Mouse (Mus musculus): ENCODE measurements around the gene Aspscr1. TPM values are rescaled to one million over a fixed set of nuclear protein-coding genes. Genes with fewer than 3 reads are reported as not detected.

The Aspscr1 gene
- 109 and 123 TPM in 2 replicates for polyA plus RNA-seq (2015; fragmentation: Nextera tagmentation; extraction: Ambion mirVana)

DNA sequence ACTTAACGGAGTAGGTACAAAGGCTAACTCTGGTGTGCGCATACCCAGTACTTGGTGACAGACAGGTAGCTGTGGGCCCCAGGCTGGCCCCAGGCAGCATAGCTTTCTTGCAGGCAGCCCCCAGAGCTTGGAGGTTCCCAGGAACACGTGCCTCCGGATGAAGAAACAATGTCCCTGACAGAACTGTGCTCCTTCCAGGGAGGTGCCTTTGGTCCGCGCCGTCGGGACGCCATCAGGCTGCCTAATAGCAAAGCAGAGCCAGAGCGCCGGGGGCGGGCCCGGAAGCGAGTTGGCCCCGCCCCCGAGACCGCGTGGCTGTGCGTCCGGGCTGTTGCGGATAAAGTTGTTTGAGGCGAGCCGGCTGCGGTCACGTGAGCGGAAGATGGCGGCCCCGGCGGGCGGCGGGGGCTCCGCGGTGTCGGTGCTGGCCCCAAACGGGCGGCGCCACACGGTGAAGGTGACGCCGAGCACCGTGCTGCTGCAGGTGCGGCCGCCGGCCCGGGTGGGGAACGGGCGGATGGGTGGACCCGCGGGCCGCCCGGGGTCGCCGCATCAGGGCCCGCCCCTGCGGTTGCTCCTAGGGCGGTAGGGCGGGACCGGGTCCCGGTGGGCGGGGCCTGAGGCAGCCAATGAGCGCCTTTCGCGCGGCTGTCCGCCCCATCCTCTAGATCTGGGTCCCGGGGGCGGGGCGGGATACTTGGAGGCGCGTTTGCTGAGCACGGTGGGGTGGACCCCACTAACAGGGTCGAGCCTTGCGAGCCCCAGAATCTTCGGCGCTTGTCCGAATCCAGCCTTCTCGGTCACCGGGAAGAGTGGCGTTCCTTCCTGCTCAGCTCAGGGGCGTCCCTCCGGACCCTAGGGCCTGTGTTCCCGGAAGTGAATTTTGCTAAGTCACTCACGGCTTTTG lies at the start of gene Aspscr1:
Gene Aspscr1 (plus strand): TSS at position 287 of the 907 bp plus-strand sequence.
- Histone ChIP-seq H3K4me1 (peaks cover 13% of the 10 kb centered on the region), H3K27ac (peak within 1 kb of the TSS; percentile 91), H3K9ac (peak within 1 kb of the TSS; percentile 85), H3K4me2 (peak within 1 kb of the TSS; percentile 87), H3K27me3 (no peaks in the 10 kb centered on the region), H3K36me3 (peaks cover 18% of the 10 kb centered on the region), H3K4me3 (peak within 1 kb of the TSS; percentile 74), H3K9me3 (no peaks in the 10 kb centered on the region)
- WGBS: under 1% methylated on average over 79 of the region's 83 CpGs
- ATAC-seq (ENCODE audit: insufficient number of reproducible peaks, insufficient read depth, low FRiP score, low TSS enrichment, low read depth): peak; percentile 94

DNA sequence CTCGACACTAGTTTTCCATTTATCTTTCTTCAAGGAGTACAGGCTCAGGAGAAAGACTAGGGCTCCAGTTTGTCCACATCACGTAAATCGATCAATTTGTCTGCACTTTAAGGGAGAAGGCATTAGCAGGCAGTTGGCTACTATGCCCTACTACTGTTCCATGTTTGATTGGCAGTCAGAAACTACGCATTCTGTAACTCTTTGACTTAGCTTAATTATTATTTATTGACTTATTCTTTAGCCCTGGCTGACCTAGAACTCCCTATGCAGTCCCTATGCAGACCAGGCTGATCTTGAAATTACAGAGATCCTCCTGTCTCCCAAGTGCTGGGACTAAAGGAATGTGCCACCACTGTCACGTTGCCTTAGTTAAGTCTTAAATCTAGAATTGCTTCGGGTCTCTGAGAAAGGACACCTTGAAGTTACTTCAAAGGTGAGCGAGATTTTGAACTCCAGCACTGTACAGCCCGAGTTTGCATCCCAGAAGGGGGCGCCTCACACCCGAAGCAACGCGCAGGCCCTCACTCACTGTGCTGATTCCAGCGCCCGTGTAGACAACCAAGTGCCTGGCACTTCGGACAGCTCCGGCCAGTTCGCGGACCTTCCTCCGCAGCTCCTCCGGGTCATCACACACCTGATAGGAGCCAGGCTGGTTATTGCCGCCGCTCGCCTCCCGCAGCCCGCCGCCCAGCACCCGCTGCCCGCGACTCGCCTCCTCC lies 48.7 kb upstream of the Aspscr1 start:
- Histone ChIP-seq H3K36me3 (peaks cover 60% of the 10 kb centered on the region), H3K27ac (peak overlapping the region; percentile 71), H3K27me3 (no peaks in the 10 kb centered on the region), H3K9me3 (no peaks in the 10 kb centered on the region), H3K4me1 (peaks cover 17% of the 10 kb centered on the region), H3K4me3 (peak overlapping the region; percentile 99), H3K4me2 (peak overlapping the region; percentile 99), H3K9ac (peak overlapping the region; percentile 85)
- 12% methylated on average over 30 of the region's 30 CpGs for WGBS
- no peak for ATAC-seq (ENCODE audit: insufficient number of reproducible peaks, insufficient read depth, low FRiP score, low TSS enrichment, low read depth)

GRCm38 (mm10) chr11:120624680-120625111 lies 48.1 kb upstream of the Aspscr1 start:
- Histone ChIP-seq H3K9ac (peak overlapping the region; percentile 85), H3K36me3 (peaks cover 63% of the 10 kb centered on the region), H3K27me3 (no peaks in the 10 kb centered on the region), H3K4me2 (peak overlapping the region; percentile 99), H3K27ac (peak overlapping the region; percentile 71), H3K9me3 (no peaks in the 10 kb centered on the region), H3K4me3 (peak overlapping the region; percentile 99), H3K4me1 (peaks cover 19% of the 10 kb centered on the region)
- ATAC-seq (ENCODE audit: insufficient number of reproducible peaks, insufficient read depth, low FRiP score, low TSS enrichment, low read depth): peak; percentile 63; the same call in 1 of the 2 replicates
- WGBS: under 1% methylated on average over 53 of the region's 53 CpGs

- Histone ChIP-seq H3K4me3 (peak within 1 kb of the TSS; percentile 99), H3K9ac (peak within 1 kb of the TSS; percentile 85), H3K4me1 (peaks cover 25% of the 10 kb centered on the region), H3K36me3 (peaks cover 59% of the 10 kb centered on the region), H3K9me3 (no peaks in the 10 kb centered on the region), H3K27me3 (no peaks in the 10 kb centered on the region), H3K4me2 (peak within 1 kb of the TSS; percentile 99), H3K27ac (peak within 1 kb of the TSS; percentile 73)
- no peak for ATAC-seq (ENCODE audit: insufficient number of reproducible peaks, insufficient read depth, low FRiP score, low TSS enrichment, low read depth)
- WGBS: 11% methylated on average over 5 of the region's 5 CpGs
Measured at GRCm38 (mm10) chr11:120625152-120625775, 47.5 kb upstream of the Aspscr1 start, which contains the start of gene Sirt7. Gene Sirt7, minus strand, starts transcription at chr11:120625240.

DNA sequence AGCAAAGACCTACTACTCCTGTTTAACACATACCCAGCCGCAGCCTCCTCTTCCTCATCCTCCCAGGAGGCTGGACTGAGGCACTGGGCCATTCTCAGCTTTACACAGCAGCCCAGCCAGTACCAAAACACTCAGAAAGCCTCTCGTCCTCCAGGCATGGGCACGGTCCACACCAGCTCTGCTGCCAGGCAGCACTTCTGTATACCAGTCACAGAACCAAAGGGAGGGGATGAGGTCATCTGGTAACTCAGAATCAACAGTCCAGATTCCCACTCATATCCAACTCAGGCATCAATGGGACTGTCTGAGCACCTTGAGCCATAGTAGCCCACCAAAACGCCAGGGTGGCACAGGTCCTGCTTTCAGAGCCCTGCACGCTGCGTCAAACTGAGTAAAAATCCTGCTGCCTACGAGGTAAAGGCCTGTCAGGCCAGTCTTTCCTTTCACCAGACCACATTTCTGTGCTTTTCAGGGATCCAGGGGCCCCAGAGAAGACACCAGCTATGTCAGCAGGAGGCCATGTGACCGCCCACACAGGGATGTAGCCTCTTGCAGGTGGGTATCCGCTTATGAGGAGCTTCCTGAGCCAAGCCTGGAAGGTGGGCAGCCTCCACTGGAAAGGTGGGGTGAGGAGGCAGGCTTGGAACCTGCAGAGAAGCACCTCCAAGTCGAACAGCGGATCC lies 45.8 kb upstream of the Aspscr1 start:
- Histone ChIP-seq H3K27ac (no peak overlapping the region), H3K4me3 (no peak overlapping the region), H3K4me2 (no peak overlapping the region), H3K4me1 (peaks cover 41% of the 10 kb centered on the region), H3K9ac (no peak overlapping the region), H3K9me3 (no peaks in the 10 kb centered on the region), H3K27me3 (no peaks in the 10 kb centered on the region), H3K36me3 (peaks cover 42% of the 10 kb centered on the region)
- ATAC-seq (ENCODE audit: insufficient number of reproducible peaks, insufficient read depth, low FRiP score, low TSS enrichment, low read depth): no peak
- WGBS: 90% methylated on average over 11 of the region's 11 CpGs

DNA sequence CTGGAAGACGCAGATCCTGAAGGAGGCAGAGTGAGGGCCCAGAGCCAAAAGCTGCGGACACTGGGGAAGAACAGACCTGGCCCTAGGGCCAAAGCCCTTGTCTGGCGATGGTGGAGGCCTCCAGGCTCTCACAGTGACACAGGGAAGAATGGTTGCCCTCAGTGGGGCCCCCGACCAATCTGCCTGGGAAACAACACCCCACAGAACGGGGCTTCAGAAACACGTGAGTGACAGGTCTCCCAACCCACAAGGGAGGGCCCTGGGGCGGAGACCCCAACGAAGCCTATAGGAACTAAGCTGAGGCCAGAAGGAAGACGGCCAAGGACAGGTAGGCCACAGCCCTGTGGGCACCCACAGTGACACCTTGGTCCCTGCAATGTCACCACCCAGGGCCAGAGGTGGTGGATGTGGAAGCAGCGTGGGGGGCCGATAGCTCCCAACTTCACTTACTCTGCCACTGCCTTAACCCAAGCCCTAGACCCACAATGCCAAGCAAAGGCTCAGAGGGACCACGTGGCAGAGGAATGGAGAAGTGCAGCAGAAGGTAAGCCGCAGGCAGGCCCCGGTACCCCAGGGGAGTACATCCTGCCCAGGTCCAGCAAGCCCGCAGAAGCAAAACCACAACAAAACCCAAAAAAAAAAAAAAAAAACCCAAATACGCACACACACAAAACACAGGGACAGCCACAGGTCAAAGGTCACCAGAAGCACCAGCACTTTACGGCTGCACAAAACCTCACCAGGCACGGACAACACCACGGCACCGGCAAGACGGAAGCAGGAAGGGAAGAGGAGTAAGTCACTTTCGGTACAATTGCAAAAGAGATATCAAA lies 45.1 kb upstream of the Aspscr1 start:
- Histone ChIP-seq H3K9ac (no peak overlapping the region), H3K27me3 (no peaks in the 10 kb centered on the region), H3K4me2 (no peak overlapping the region), H3K4me1 (peaks cover 46% of the 10 kb centered on the region), H3K4me3 (no peak overlapping the region), H3K27ac (no peak overlapping the region), H3K36me3 (peaks cover 36% of the 10 kb centered on the region), H3K9me3 (no peaks in the 10 kb centered on the region)
- ATAC-seq (ENCODE audit: insufficient number of reproducible peaks, insufficient read depth, low FRiP score, low TSS enrichment, low read depth): no peak
- WGBS: 80% methylated on average over 22 of the region's 22 CpGs

GRCm38 (mm10) chr11:120628601-120629340 lies 44.0 kb upstream of the Aspscr1 start:
- Histone ChIP-seq H3K27ac (no peak overlapping the region), H3K36me3 (peaks cover 29% of the 10 kb centered on the region), H3K4me1 (peaks cover 43% of the 10 kb centered on the region), H3K9ac (no peak overlapping the region), H3K4me2 (no peak overlapping the region), H3K27me3 (no peaks in the 10 kb centered on the region), H3K4me3 (no peak overlapping the region), H3K9me3 (no peaks in the 10 kb centered on the region)
- WGBS: 92% methylated on average over 23 of the region's 23 CpGs
- ATAC-seq (ENCODE audit: insufficient number of reproducible peaks, insufficient read depth, low FRiP score, low TSS enrichment, low read depth): no peak

DNA sequence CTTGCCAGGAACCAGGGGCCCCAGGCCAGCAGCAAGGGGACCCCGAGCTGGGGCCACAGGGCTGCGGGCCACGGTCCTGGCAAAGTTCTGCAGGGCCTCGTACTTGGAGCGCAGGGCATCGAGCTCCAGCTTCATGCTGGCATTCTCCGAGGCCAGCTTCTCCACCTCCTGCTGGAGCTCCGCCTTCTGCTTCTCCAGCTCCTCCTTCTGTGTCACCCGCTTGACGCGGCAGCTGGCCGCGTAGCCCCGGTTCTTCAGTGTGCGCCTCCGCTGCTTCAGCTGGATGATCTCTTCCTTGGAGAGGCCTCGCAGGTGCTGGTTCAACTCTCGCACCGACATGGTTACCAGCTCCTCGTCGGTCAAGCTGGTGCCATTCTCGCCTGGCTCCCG lies 43.4 kb upstream of the Aspscr1 start:
- Histone ChIP-seq H3K9me3 (no peaks in the 10 kb centered on the region), H3K9ac (no peak overlapping the region), H3K4me3 (no peak overlapping the region), H3K36me3 (peaks cover 29% of the 10 kb centered on the region), H3K4me2 (no peak overlapping the region; the same call in 1 of the 2 replicates), H3K4me1 (peaks cover 39% of the 10 kb centered on the region), H3K27ac (peak overlapping the region; percentile 44; the same call in 1 of the 2 replicates), H3K27me3 (no peaks in the 10 kb centered on the region)
- ATAC-seq (ENCODE audit: insufficient number of reproducible peaks, insufficient read depth, low FRiP score, low TSS enrichment, low read depth): no peak
- 83% methylated on average over 23 of the region's 23 CpGs for WGBS

DNA sequence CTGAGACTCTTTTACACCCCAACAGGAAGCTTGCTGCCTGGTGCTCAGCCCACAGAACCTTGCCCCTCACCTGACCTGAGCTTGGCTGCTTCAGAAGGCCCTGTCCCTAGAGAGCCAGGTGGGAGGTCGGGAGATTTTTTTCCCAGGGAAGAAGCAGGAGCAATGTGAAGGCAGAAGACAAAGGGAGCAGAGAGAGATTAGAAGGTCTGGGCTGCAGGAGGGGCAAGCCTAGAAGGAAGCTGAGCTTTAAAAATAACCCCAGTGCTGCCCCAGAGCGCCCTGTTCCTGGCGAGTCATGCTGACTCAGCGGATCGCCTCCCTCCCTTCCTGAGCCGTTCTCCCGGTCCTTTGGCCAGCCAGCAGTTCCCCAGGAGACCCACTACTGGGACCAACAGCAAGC lies 42.9 kb upstream of the Aspscr1 start:
- 36% methylated on average over 7 of the region's 7 CpGs for WGBS
- H3K4me3 ChIP-seq: 0 out of 2 replicates have a peak overlapping the region, but pooled peaks have one; percentile 12
- no peaks in the 10 kb centered on the region for H3K9me3 ChIP-seq
- H3K27ac ChIP-seq: peak overlapping the region; percentile 44; the same call in 1 of the 2 replicates
- no peaks in the 10 kb centered on the region for H3K27me3 ChIP-seq
- H3K4me1 ChIP-seq: peaks cover 39% of the 10 kb centered on the region
- peak overlapping the region; percentile 27; the same call in 1 of the 2 replicates for H3K4me2 ChIP-seq
- ATAC-seq (ENCODE audit: insufficient number of reproducible peaks, insufficient read depth, low FRiP score, low TSS enrichment, low read depth): no peak
- peak overlapping the region; percentile 59 for H3K9ac ChIP-seq
- H3K36me3 ChIP-seq: peaks cover 29% of the 10 kb centered on the region

All from embryonic facial prominence, embryonic 13.5 days (tissue).